Mouse (Mus musculus) ES-Bruce4 (cell line): ENCODE results near the gene Il1rap. TPM values are rescaled to one million over a fixed set of nuclear protein-coding genes. Genes with fewer than 3 reads are reported as not detected.

ENCODE experiments used
- H3K27ac ChIP-seq: 2 replicates; pipeline ENCODE4 v1.5.1; 2012; ENCODE audit warnings: low read length, inconsistent platforms; ENCODE audit not compliant: insufficient read depth
- H3K27me3 ChIP-seq: 2 replicates; pipeline ENCODE4 v1.6.1; 2012; ENCODE audit warnings: mild to moderate bottlenecking, low read length, inconsistent platforms; ENCODE audit not compliant: control insufficient read depth, poor library complexity, insufficient read depth, severe bottlenecking
- H3K36me3 ChIP-seq: 2 replicates; pipeline ENCODE4 v1.6.1; 2012; ENCODE audit warnings: inconsistent platforms, mild to moderate bottlenecking, low read length, moderate library complexity; ENCODE audit not compliant: control insufficient read depth, poor library complexity, insufficient read depth, severe bottlenecking
- H3K4me1 ChIP-seq: one replicate; pipeline ENCODE4 v1.8.1; 2011; ENCODE audit warnings: low read length; ENCODE audit not compliant: control insufficient read depth, insufficient read depth
- H3K4me3 ChIP-seq: 2 replicates; pipeline ENCODE4 v1.5.1; 2011; ENCODE audit warnings: low read depth, mild to moderate bottlenecking, low read length
- H3K9ac ChIP-seq: 2 replicates; pipeline ENCODE4 v1.6.1; 2012; ENCODE audit warnings: low read depth, mild to moderate bottlenecking, inconsistent platforms; ENCODE audit not compliant: poor library complexity, severe bottlenecking
- H3K9me3 ChIP-seq: replicated peaks from 2 replicates; pipeline ENCODE4 v1.6.1; 2012; ENCODE audit warnings: mild to moderate bottlenecking, low read length, inconsistent platforms; ENCODE audit not compliant: control insufficient read depth, poor library complexity, insufficient read depth, severe bottlenecking
- CTCF ChIP-seq: IDR thresholded peaks from one replicate; pipeline ENCODE4 v1.8.1; 2011; ENCODE audit warnings: low read depth, low read length
- EP300 ChIP-seq: IDR thresholded peaks from 2 replicates; pipeline ENCODE4 v1.6.1; 2011; ENCODE audit warnings: low read depth, low read length; ENCODE audit not compliant: insufficient read depth
- POLR2A ChIP-seq: IDR thresholded peaks from one replicate; pipeline ENCODE4 v1.8.1; 2011; ENCODE audit warnings: low read length; ENCODE audit not compliant: insufficient read depth
- polyA plus RNA-seq: library from polyadenylated mRNA; stranded (reverse); fragments of >200 nt; gene quantifications from 2 replicates; pipeline ENCODE4 v1.2.4, GENCODE M21; 2011; ENCODE audit warnings: low read depth; ENCODE audit not compliant: missing spikeins, insufficient read depth, insufficient read length

Il1rap gene
- polyA plus RNA-seq, 1 experiment: 1.3 TPM

DNA sequence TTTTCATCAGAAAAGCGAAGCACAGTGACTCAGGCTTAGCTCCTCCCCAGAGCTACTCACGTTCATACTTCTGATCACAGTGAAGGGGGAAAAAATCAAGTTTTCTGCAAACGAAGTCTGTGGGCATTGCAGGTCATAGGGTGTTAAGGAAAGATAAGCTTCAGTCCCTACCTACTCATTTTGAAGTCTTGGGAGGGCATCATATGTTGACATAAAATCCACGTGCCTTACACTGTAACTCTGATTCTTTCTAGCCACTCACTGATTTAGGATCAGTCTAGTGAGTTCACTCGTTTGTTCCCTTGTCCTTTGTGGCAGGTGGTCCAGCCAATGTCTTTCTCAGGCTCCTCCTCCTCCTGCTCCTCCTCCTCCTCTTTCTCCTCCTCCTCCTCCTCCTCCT is 17.1 kb downstream of the Il1rap start:
- H3K4me3 ChIP-seq: no peak overlapping the region
- H3K27ac ChIP-seq: no peak overlapping the region
- no peaks in the 10 kb centered on the region for H3K9me3 ChIP-seq
- TF ChIP-seq EP300 (no peak), POLR2A (no peak), CTCF (no peak)
- no peaks in the 10 kb centered on the region for H3K27me3 ChIP-seq
- H3K4me1 ChIP-seq: no peaks in the 10 kb centered on the region
- no peaks in the 10 kb centered on the region for H3K36me3 ChIP-seq
- H3K9ac ChIP-seq: no peak overlapping the region

DNA sequence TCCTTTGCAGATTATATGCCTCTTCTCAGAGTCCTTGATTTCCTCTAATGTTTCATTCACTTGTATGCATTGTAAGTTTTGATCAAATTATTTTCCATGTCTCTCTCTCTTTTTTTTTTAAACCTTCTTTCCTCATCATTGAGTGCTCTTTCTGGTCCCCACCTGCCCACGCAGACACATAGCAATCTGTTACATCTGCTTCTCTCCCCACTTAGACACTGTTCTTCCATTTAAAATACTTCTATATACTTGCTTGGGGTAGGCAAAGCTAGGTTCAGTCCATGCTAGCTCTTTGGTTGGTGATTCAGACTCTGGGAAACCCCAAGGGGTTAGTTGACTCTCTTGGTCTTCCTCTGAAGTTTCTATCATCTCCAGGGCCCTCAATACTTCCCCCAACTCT is 20.0 kb downstream of the Il1rap start:
- H3K9ac ChIP-seq: no peak overlapping the region
- H3K4me1 ChIP-seq: no peaks in the 10 kb centered on the region
- no peak overlapping the region for H3K4me3 ChIP-seq
- H3K36me3 ChIP-seq: no peaks in the 10 kb centered on the region
- H3K27me3 ChIP-seq: no peaks in the 10 kb centered on the region
- TF ChIP-seq EP300 (no peak), CTCF (no peak), POLR2A (no peak)
- H3K9me3 ChIP-seq: no peaks in the 10 kb centered on the region
- H3K27ac ChIP-seq: no peak overlapping the region

DNA sequence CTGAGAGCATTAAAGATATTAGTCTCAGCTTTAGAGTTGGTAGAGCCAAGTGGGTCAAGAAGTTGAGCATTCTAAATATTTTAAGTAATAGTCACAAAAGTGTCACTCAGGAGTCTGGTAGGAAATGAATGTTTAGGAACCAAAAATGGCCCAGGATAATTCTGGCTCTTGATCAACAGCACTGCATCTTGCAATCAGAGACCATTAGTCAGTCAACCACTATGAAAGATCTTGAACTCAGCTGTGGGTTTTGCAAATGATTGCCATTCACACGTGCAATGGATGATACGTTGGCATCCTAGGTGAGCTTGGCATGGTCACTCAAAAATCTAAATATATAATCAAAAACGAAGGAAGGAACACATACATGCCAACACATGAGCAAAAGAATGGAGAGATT is 23.1 kb downstream of the Il1rap start:
- Histone ChIP-seq H3K9me3 (no peaks in the 10 kb centered on the region), H3K27ac (no peak overlapping the region), H3K27me3 (no peaks in the 10 kb centered on the region), H3K4me1 (no peaks in the 10 kb centered on the region), H3K9ac (no peak overlapping the region), H3K4me3 (no peak overlapping the region), H3K36me3 (no peaks in the 10 kb centered on the region)
- no peak for TF ChIP-seq EP300
- no peak for TF ChIP-seq CTCF
- TF ChIP-seq POLR2A: no peak

DNA sequence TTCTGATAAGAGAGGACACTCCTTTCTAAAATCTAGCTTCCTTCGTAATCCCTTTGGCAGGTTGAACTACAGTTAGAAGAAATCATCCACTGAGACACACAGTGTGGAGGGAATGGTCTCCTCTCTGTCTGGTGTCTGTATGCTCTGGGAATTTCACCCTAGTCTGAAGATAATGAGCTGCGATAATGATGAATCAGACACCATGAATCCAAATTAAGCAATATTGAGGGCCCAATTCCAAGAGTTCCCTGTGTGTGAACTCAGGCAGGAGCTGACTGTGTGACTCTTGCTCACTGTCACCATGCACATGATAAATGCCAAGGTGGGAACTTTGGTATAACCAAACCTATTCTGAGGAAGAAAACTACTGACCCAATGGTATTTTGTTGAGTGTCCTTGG is 26.5 kb downstream of the Il1rap start:
- no peaks in the 10 kb centered on the region for H3K9me3 ChIP-seq
- no peak for TF ChIP-seq POLR2A
- TF ChIP-seq CTCF: no peak
- TF ChIP-seq EP300: no peak
- H3K4me3 ChIP-seq: no peak overlapping the region
- H3K9ac ChIP-seq: no peak overlapping the region
- H3K27ac ChIP-seq: no peak overlapping the region
- no peaks in the 10 kb centered on the region for H3K27me3 ChIP-seq
- H3K4me1 ChIP-seq: no peaks in the 10 kb centered on the region
- H3K36me3 ChIP-seq: no peaks in the 10 kb centered on the region

DNA sequence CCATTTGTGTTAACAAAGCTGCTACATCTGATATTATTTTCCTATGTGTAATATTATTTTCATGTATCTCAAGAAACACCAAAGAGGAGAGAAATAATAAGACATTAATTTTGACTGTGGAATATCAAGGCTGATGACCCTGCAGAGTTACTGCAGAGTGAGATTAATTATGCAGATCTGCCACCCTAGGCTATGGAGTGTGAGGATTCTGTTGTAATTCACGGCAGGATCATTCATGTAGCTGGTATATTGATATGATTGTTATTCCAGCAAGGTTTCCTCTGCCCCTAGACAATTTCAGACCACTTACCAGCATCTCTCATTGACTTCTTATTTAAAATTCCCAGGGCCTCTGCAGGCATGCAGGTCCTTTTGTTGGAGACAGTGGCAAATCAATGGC is 29.0 kb downstream of the Il1rap start:
- Histone ChIP-seq H3K27ac (no peak overlapping the region), H3K9me3 (no peaks in the 10 kb centered on the region), H3K9ac (no peak overlapping the region), H3K4me3 (no peak overlapping the region), H3K4me1 (no peaks in the 10 kb centered on the region), H3K36me3 (no peaks in the 10 kb centered on the region), H3K27me3 (no peaks in the 10 kb centered on the region)
- TF ChIP-seq EP300 (no peak), CTCF (no peak), POLR2A (no peak)

DNA sequence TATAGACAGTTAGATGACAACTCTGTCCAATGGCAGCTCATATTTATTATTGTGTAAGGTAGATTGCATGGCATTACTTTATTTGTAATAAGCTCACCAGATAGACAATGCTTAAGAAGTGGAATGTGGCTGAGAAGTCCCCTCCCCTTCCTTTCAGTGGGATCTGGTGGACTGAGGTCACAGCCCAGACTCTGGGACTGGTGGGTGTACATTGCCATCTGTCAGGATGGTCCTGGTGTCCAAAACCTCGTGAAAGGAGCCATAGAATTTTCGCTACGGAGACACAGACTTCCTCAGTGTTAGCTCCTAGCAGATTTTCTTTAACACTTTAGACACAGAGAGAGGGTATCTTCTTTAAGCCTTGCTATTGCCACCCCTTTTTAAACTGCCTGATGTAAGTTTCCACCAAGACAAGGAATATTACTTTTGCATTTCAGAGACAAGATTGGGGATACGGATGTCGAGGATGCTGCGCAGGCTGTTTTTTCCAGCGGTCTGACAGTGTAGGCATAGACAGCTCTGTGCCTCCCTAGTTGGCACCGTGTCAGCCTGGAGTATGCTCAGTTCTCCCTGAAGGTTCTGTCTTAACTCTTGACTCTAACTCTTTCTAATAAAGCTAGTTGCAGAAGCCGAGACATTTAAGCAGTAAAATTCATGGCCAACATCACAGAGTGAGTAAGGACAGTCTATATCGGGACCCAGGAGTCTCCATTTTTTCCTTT is 31.2 kb downstream of the Il1rap start:
- H3K4me3 ChIP-seq: no peak overlapping the region
- TF ChIP-seq EP300 (no peak), POLR2A (no peak), CTCF (no peak)
- no peaks in the 10 kb centered on the region for H3K27me3 ChIP-seq
- no peaks in the 10 kb centered on the region for H3K36me3 ChIP-seq
- no peak overlapping the region for H3K9ac ChIP-seq
- no peaks in the 10 kb centered on the region for H3K9me3 ChIP-seq
- no peaks in the 10 kb centered on the region for H3K4me1 ChIP-seq
- H3K27ac ChIP-seq: no peak overlapping the region
